Mouse (Mus musculus) small intestine, adult 2 months (tissue): ENCODE data around the gene Cenpu. TPM values are rescaled to one million over a fixed set of nuclear protein-coding genes. Genes with fewer than 3 reads are reported as not detected.
A peak's percentile ranks its signal among the peaks of the same experiment; 100 is the strongest.

ENCODE experiments used
- H3K27ac ChIP-seq: fragments of 200-500 bp; 2 replicates; pipeline ENCODE4 v1.5.1; 2012; ENCODE audit warnings: low read depth, low read length, control low read depth, inconsistent platforms; ENCODE audit not compliant: insufficient read depth
- H3K27me3 ChIP-seq: fragments of 200-500 bp; 2 replicates; pipeline ENCODE4 v1.6.1; 2012; ENCODE audit warnings: mild to moderate bottlenecking, moderate library complexity, low read length, inconsistent platforms; ENCODE audit not compliant: control insufficient read depth, insufficient read depth
- H3K36me3 ChIP-seq: fragments of 200-500 bp; 2 replicates; pipeline ENCODE4 v1.6.1; 2012; ENCODE audit warnings: mild to moderate bottlenecking, low read length, control low read depth, inconsistent platforms; ENCODE audit not compliant: control insufficient read depth, insufficient read depth
- H3K4me1 ChIP-seq: fragments of 200-500 bp; 2 replicates; pipeline ENCODE4 v1.6.1; 2012; ENCODE audit warnings: low read length, inconsistent platforms, mixed read lengths; ENCODE audit not compliant: control insufficient read depth, insufficient read depth, insufficient read length
- H3K4me3 ChIP-seq: fragments of 200-500 bp; 2 replicates; pipeline ENCODE4 v1.5.1; 2012; ENCODE audit warnings: low read depth, mild to moderate bottlenecking, control low read depth, inconsistent platforms, low read length, moderate library complexity
- CTCF ChIP-seq: fragments of 200-500 bp; IDR thresholded peaks from 2 replicates; pipeline ENCODE4 v1.5.1; 2012; ENCODE audit warnings: low read depth, mild to moderate bottlenecking, control low read depth, inconsistent platforms, low read length, moderate library complexity, mixed read lengths; ENCODE audit not compliant: insufficient replicate concordance, insufficient read length; ENCODE audit errors: extremely low read depth
- POLR2A ChIP-seq: fragments of 200-500 bp; IDR thresholded peaks from 2 replicates; pipeline ENCODE4 v1.6.1; 2012; ENCODE audit warnings: low read depth, mild to moderate bottlenecking, control low read depth, inconsistent platforms, low read length, moderate library complexity
- WGBS: fragments of 180-500 bp; shearing (Covaris S2); methylation state at CpG from one replicate; pipeline ENCODE4 v1.1.7; 2018; 5-methylcytosine and 5-hydroxymethylcytosine counted together
- polyA plus RNA-seq: library from polyadenylated mRNA; depleted of rRNA; stranded (reverse); fragments of >200 nt; gene quantifications from 2 replicates; pipeline ENCODE4 v1.2.3, GENCODE M21; 2012; rRNA removed

Gene Cenpu
- polyA plus RNA-seq: 1.4 and 1.5 TPM in 2 replicates

DNA sequence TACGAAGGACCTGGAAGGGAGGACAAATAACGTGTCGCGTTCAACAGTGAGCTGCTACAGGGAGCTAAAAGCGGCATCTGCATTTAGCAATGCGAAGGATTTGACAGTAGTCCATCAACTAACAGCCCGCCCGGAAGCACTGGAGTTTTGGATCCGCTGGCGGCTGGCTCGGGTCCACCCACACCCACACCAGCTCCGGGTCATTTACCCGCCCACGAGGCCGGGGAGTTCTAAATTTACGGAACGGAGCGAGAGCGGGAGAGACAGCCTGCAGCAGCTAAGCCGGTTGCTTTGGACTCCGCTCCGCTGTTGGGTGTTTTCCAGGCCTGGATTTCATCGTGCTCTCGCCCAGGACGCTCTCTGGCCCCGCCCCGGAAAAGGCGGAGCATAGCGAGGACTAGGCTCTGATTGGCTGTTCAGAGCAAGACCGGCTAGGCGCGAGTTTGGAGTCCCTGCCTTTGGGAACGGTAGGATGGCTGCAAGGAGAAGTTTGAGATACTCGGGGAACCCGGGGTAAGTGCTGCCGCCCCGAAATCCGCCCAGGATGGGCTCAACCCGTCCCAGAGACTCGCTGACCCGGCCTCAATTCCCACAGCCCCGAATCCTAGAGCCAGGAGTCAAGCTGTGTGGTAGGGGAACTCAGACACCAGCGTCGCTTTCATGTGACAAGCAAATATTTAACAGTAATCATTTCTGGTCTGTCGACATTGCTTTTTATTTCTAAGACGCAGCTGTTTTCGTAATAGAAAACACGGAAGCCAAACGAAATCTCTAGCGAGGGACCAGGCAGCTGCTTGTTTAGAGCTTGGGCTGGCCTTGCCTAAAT lies at the start of gene Cenpu:
Gene Cenpu, plus strand, starts transcription at position 414 of the 826 bp plus-strand sequence.
- H3K36me3 ChIP-seq: peaks cover 1% of the 10 kb centered on the region; the same call in 1 of the 2 replicates
- no peaks in the 10 kb centered on the region; the same call in 1 of the 2 replicates for H3K4me1 ChIP-seq
- peak within 1 kb of the TSS; percentile 83 for H3K4me3 ChIP-seq
- H3K27ac ChIP-seq: peak within 1 kb of the TSS; percentile 58
- WGBS: under 1% methylated on average over 50 of the region's 50 CpGs
- no peaks in the 10 kb centered on the region for H3K27me3 ChIP-seq
- TF ChIP-seq POLR2A (peak; percentile 58), CTCF (no peak)

DNA sequence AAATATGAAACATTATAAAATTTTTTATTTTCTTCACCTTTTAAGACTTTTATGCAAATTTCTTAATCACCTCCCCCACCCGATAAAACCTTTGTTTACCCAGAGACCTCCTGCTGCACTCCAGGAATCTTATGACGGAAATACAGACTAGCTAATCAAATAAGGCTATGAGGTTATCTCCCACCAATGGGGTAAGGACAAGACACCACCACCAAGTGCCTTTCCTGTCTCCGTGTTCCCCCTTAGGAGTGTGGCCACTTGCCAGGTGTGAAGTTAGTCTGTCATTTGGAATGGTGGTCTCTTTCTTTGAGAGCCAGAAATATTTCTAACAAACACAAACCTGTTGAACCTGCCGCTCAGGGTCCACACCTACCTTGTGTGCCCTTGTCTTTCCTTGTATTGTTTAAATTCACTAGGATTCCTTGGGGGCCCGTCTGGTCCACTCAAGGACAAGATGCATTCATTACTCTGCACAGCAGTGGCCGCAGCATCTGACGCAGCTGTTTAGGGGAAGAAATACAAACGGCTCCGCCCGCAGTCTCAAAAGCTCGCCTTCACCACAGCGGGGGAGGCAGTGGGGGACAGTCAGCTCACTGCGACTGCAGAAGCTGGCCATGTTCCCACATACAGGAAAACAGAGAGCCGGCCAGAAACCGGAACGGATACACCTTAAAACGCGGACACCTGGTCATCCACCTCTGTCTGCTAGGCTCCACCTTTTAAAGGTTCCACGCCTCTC lies 49.3 kb upstream of the Cenpu start:
- TF ChIP-seq POLR2A (no peak), CTCF (0 out of 2 replicates have a peak, but pooled peaks have one; percentile 7)
- peaks cover 1% of the 10 kb centered on the region for H3K4me1 ChIP-seq
- H3K36me3 ChIP-seq: peaks cover 6% of the 10 kb centered on the region; the same call in 1 of the 2 replicates
- 39% methylated on average over 19 of the region's 19 CpGs for WGBS
- H3K4me3 ChIP-seq: peak overlapping the region; percentile 69
- no peaks in the 10 kb centered on the region for H3K27me3 ChIP-seq
- no peak overlapping the region for H3K27ac ChIP-seq

GRCm38 (mm10) chr8:46503072-46503695 lies 48.6 kb upstream of the Cenpu start:
- WGBS: 76% methylated on average over 12 of the region's 12 CpGs
- Histone ChIP-seq H3K4me3 (peak overlapping the region; percentile 69; the same call in 1 of the 2 replicates), H3K4me1 (peaks cover 1% of the 10 kb centered on the region), H3K36me3 (peaks cover 7% of the 10 kb centered on the region; the same call in 1 of the 2 replicates), H3K27me3 (no peaks in the 10 kb centered on the region), H3K27ac (no peak overlapping the region)
- no peak for TF ChIP-seq CTCF
- TF ChIP-seq POLR2A: no peak

DNA sequence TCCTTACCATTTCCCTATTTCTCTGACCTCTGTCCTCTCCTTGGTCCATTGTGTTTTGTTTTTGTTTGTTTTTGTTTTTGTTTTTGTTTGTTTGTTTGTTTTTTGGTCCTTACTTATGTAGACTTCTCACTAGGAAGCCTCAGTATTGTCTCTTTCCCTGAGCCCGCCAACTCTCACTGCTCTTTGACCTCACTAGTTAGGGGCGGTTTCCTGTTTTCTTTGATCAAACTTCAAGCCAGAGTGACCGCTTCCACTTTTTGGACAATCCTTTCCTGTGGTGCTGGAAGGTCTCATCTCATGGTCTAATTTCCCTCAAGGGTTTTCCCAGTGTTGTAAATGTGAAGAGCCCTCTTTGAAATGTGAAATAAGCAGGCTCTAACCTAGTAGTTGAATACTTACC lies 47.6 kb upstream of the Cenpu start:
- no peak overlapping the region for H3K4me3 ChIP-seq
- peaks cover 16% of the 10 kb centered on the region for H3K36me3 ChIP-seq
- WGBS: 77% methylated on average over 3 of the region's 3 CpGs
- no peaks in the 10 kb centered on the region for H3K27me3 ChIP-seq
- TF ChIP-seq POLR2A: no peak
- no peak for TF ChIP-seq CTCF
- H3K27ac ChIP-seq: no peak overlapping the region
- peaks cover 1% of the 10 kb centered on the region for H3K4me1 ChIP-seq

GRCm38 (mm10) chr8:46508488-46509395 lies 43.1 kb upstream of the Cenpu start:
- WGBS: 72% methylated on average over 14 of the region's 14 CpGs
- Histone ChIP-seq H3K27me3 (no peaks in the 10 kb centered on the region), H3K4me3 (no peak overlapping the region), H3K27ac (no peak overlapping the region), H3K4me1 (no peaks in the 10 kb centered on the region), H3K36me3 (peaks cover 30% of the 10 kb centered on the region)
- no peak for TF ChIP-seq POLR2A
- TF ChIP-seq CTCF: no peak

GRCm38 (mm10) chr8:46509474-46509873 lies 42.4 kb upstream of the Cenpu start:
- no peaks in the 10 kb centered on the region for H3K27me3 ChIP-seq
- 86% methylated on average over 3 of the region's 3 CpGs for WGBS
- H3K36me3 ChIP-seq: peaks cover 33% of the 10 kb centered on the region
- no peak for TF ChIP-seq CTCF
- no peak for TF ChIP-seq POLR2A
- no peaks in the 10 kb centered on the region for H3K4me1 ChIP-seq
- H3K27ac ChIP-seq: no peak overlapping the region
- no peak overlapping the region for H3K4me3 ChIP-seq
